In the genomic region with DNA sequence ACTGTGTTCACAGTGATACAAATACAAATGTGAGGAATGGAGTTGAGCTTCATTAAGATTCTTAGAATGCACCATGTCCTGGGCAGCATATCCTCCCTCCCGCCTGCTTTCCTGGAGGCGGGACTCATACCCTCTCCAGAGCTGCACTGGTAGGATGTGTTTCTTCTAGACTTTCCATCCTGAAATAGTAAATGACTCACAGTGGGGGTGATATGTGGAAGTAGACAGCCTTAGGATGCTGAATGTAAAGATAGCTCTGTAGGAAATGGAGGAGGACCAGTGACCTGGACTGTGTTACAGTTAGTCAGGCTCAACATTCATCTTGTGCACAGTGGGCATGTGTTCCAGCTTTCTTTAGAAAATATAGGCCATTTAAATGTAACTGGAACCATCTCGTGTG, we compare ENCODE assay signal across 23 mouse cellular contexts.
DNase-seq lines count a peak whose midpoint lies in the region; TF ChIP-seq lines count a peak whose summit lies in the region.
"Had no signal": no experiment of that assay in that cellular context is flagged by ENCODE, and none has a peak within 500 bp of the region (broad histone marks: within the 10 kb centered on the region; RNA-seq: fewer than 3 reads in every experiment).

No protein-coding gene starts in this region.

- intact Hi-C loops in left cerebral cortex, postnatal 14 days (cut with DNase I) = loop anchor here (1.0 kb wide), 1 partner anchor 67 kb away; no protein-coding TSS in a partner anchor
- intact Hi-C loops in heart, postnatal 14 days (cut with DNase I) = no loop called here

- 83% methylated on average over 3 of the region's 3 CpGs for WGBS in midbrain, embryonic 10.5 days

- 0 out of 2 replicates have a peak overlapping the region, but pooled peaks have one; percentile 16 for H3K27ac ChIP-seq in cortical plate, adult 2 months (ENCODE audit: insufficient read depth, low read length)
- H3K27ac ChIP-seq in midbrain, embryonic 10.5 days (replicated peaks) = no peak overlapping the region
- H3K27ac ChIP-seq: forebrain, embryonic 15.5 days; hindbrain, embryonic 10.5 days; kidney, postnatal 0 days; midbrain, embryonic 15.5 days; neural tube, embryonic 15.5 days; stomach, embryonic 15.5 days had no signal

- DNase-seq in frontal cortex, postnatal 10 days (ENCODE audit: low spot score in 2 of 2) = peak; percentile 19 to 60
- DNase-seq in left cerebral cortex, postnatal 14 days (ENCODE audit: low spot score in 2 of 2) = peak; percentile 50 to 90
- DNase-seq in right cerebral cortex, postnatal 25 days = peak; percentile 59
- no peak for DNase-seq in heart, postnatal 14 days
- no peak for DNase-seq in midbrain, embryonic 10.5 days (ENCODE audit: low spot score)
- DNase-seq in retina, embryonic 14.5 days (ENCODE audit: low spot score) = no peak
- DNase-seq: cerebellum, adult 8-10 months; gastrocnemius, postnatal 10 days; kidney, adult 18-20 months; layer of hippocampus, postnatal 36 days; liver; retina, postnatal 1 day; thymus, adult 2 months had no signal

- H3K4me3 ChIP-seq in cortical plate, adult 2 months (ENCODE audit: insufficient read depth, low read length) = no peak overlapping the region
- no peak overlapping the region for H3K4me3 ChIP-seq in midbrain, embryonic 10.5 days
- H3K4me3 ChIP-seq: erythroblast, embryonic 14.5 days; forebrain, embryonic 15.5 days; hindbrain, embryonic 10.5 days; megakaryocyte, embryonic 14.5 days; midbrain, embryonic 15.5 days; myocyte; neural tube, embryonic 15.5 days; stomach, embryonic 15.5 days had no signal

- 0 out of 2 replicates have a peak, but pooled peaks cover 2% of the 10 kb centered on the region for H3K4me1 ChIP-seq in cortical plate, adult 2 months (ENCODE audit: control insufficient read depth, insufficient read depth, low read length)
- no peaks in the 10 kb centered on the region for H3K4me1 ChIP-seq in midbrain, embryonic 10.5 days
- H3K4me1 ChIP-seq: forebrain, embryonic 15.5 days; hindbrain, embryonic 10.5 days; megakaryocyte, embryonic 14.5 days; midbrain, embryonic 15.5 days; neural tube, embryonic 15.5 days; stomach, embryonic 15.5 days had no signal

- H3K9me3 ChIP-seq in midbrain, embryonic 10.5 days (replicated peaks) = no peaks in the 10 kb centered on the region
- H3K9me3 ChIP-seq: forebrain, embryonic 15.5 days; hindbrain, embryonic 10.5 days; megakaryocyte, embryonic 14.5 days; midbrain, embryonic 15.5 days; neural tube, embryonic 15.5 days; stomach, embryonic 15.5 days had no signal

- TF ChIP-seq CTCF in cortical plate, adult 2 months (IDR thresholded peaks at IDR 0.05; ENCODE audit: extremely low read depth, insufficient read depth, low read length) = no peak

- no peaks in the 10 kb centered on the region for H3K27me3 ChIP-seq in midbrain, embryonic 10.5 days (ENCODE audit: low read depth, poor library complexity, severe bottlenecking)
- H3K27me3 ChIP-seq: forebrain, embryonic 15.5 days; megakaryocyte, embryonic 14.5 days; midbrain, embryonic 15.5 days; neural tube, embryonic 15.5 days; stomach, embryonic 15.5 days had no signal

- no peak for TF ChIP-seq POLR2A in cortical plate, adult 2 months (IDR thresholded peaks at IDR 0.05; ENCODE audit: extremely low read depth, insufficient read depth, low read length)

- no peaks in the 10 kb centered on the region for H3K36me3 ChIP-seq in midbrain, embryonic 10.5 days
- H3K36me3 ChIP-seq: forebrain, embryonic 15.5 days; hindbrain, embryonic 10.5 days; midbrain, embryonic 15.5 days; neural tube, embryonic 15.5 days; stomach, embryonic 15.5 days had no signal

Comparison
In these comparisons a context has a peak if more than half of its experiments do, and no peak if none do; other contexts are left out.
1. DNase-seq: peak in frontal cortex, postnatal 10 days (2 of 2), left cerebral cortex, postnatal 14 days (2 of 2) and right cerebral cortex, postnatal 25 days (single experiment); none in heart, postnatal 14 days (0 of 2), midbrain, embryonic 10.5 days (single experiment) and retina, embryonic 14.5 days (single experiment).